In genomic region chr11:81328088-81328487, GRCm38 (mm10) we compare ENCODE assay signal across 27 mouse cellular contexts.
A peak's percentile ranks its signal among the peaks of the same experiment; 100 is the strongest.
DNase-seq lines count a peak whose midpoint lies in the region; ATAC-seq and TF ChIP-seq lines count a peak whose summit lies in the region.
"Had no signal": no experiment of that assay in that cellular context is flagged by ENCODE, and none has a peak within 500 bp of the region (broad histone marks: within the 10 kb centered on the region; RNA-seq: fewer than 3 reads in every experiment).

No protein-coding gene starts in this region.

- H3K27me3 ChIP-seq in lung, postnatal 0 days (replicated peaks; ENCODE audit: insufficient read depth, low read length), result no peaks in the 10 kb centered on the region
- H3K27me3 ChIP-seq: embryonic facial prominence, embryonic 13.5 days; forebrain, embryonic 12.5 days; forebrain, embryonic 15.5 days; heart, embryonic 15.5 days; hindbrain, embryonic 13.5 days had no signal

- no peak for DNase-seq in frontal cortex, postnatal 25 days (ENCODE audit: low spot score in 2 of 2)
- peak; percentile 12 for DNase-seq in lung, postnatal 0 days (ENCODE audit: low spot score)
- DNase-seq in lung, postnatal 4 days, result no peak
- DNase-seq in right cerebral cortex, adult 18-20 months, result peak; percentile 4
- no peak for DNase-seq in right cerebral cortex, adult 2 months (ENCODE audit: low spot score in 2 of 2)
- DNase-seq in gastrocnemius, postnatal 10 days, result no peak
- DNase-seq: adrenal gland, postnatal 10 days; adrenal gland, postnatal 36 days; cerebellum, adult 11 months; cerebellum, adult 2 months; cerebellum, adult 9-11 months; cerebellum, postnatal 25 days; gastrocnemius, adult 2 months; gastrocnemius, postnatal 25 days; heart, postnatal 36 days had no signal

- H3K4me1 ChIP-seq in lung, postnatal 0 days (ENCODE audit: insufficient read depth, low read depth, low read length), result no peaks in the 10 kb centered on the region
- H3K4me1 ChIP-seq: embryonic facial prominence, embryonic 13.5 days; forebrain, embryonic 12.5 days; forebrain, embryonic 15.5 days; heart, embryonic 12.5 days; heart, embryonic 15.5 days; hindbrain, embryonic 10.5 days; hindbrain, embryonic 13.5 days had no signal

- peak; percentile 67; the same call in 1 of the 2 replicates for ATAC-seq in frontal cortex, adult (ENCODE audit: low TSS enrichment)
- ATAC-seq in lung, postnatal 0 days, result no peak
- ATAC-seq: forebrain, embryonic 15.5 days; hindbrain, embryonic 16.5 days; Patski had no signal

- no peak overlapping the region for H3K9ac ChIP-seq in lung, postnatal 0 days (replicated peaks; ENCODE audit: low read depth)
- H3K9ac ChIP-seq: embryonic facial prominence, embryonic 13.5 days; forebrain, embryonic 12.5 days; forebrain, embryonic 15.5 days; heart, embryonic 12.5 days; heart, embryonic 15.5 days; hindbrain, embryonic 13.5 days had no signal

- H3K27ac ChIP-seq in lung, postnatal 0 days (ENCODE audit: low read length), result no peak overlapping the region
- H3K27ac ChIP-seq: embryonic facial prominence, embryonic 13.5 days; forebrain, embryonic 12.5 days; forebrain, embryonic 15.5 days; gastrocnemius, adult 2 months; heart, embryonic 15.5 days; hindbrain, embryonic 10.5 days; hindbrain, embryonic 13.5 days had no signal

- WGBS in lung, postnatal 0 days, result 70% methylated on average over 5 of the region's 5 CpGs

- no peak for TF ChIP-seq EP300 in lung, postnatal 0 days (IDR thresholded peaks at IDR 0.05)

- H3K9me3 ChIP-seq in lung, postnatal 0 days (ENCODE audit: low read length), result no peaks in the 10 kb centered on the region
- H3K9me3 ChIP-seq: embryonic facial prominence, embryonic 13.5 days; forebrain, embryonic 12.5 days; forebrain, embryonic 15.5 days; heart, embryonic 12.5 days; heart, embryonic 15.5 days; hindbrain, embryonic 10.5 days; hindbrain, embryonic 13.5 days had no signal

- H3K4me2 ChIP-seq in lung, postnatal 0 days (replicated peaks; ENCODE audit: low read depth, low read length), result no peak overlapping the region
- H3K4me2 ChIP-seq: embryonic facial prominence, embryonic 13.5 days; forebrain, embryonic 12.5 days; forebrain, embryonic 15.5 days; heart, embryonic 12.5 days; heart, embryonic 15.5 days; hindbrain, embryonic 13.5 days had no signal

- no peak for TF ChIP-seq CTCF in lung, postnatal 0 days (IDR thresholded peaks at IDR 0.05)

- H3K36me3 ChIP-seq in lung, postnatal 0 days (ENCODE audit: insufficient read depth, low read length), result no peaks in the 10 kb centered on the region
- H3K36me3 ChIP-seq: embryonic facial prominence, embryonic 13.5 days; forebrain, embryonic 12.5 days; forebrain, embryonic 15.5 days; G1E; heart, embryonic 12.5 days; heart, embryonic 15.5 days; hindbrain, embryonic 10.5 days; hindbrain, embryonic 13.5 days had no signal

- no peak overlapping the region for H3K4me3 ChIP-seq in lung, postnatal 0 days (ENCODE audit: low read depth, low read length)
- H3K4me3 ChIP-seq: embryonic facial prominence, embryonic 13.5 days; erythroblast, embryonic 14.5 days; forebrain, embryonic 12.5 days; forebrain, embryonic 15.5 days; gastrocnemius, adult 2 months; heart, embryonic 12.5 days; heart, embryonic 15.5 days; hindbrain, embryonic 10.5 days; hindbrain, embryonic 13.5 days had no signal

Comparison
In these comparisons a context has a peak if more than half of its experiments do, and no peak if none do; other contexts are left out.
1. DNase-seq: peak in lung, postnatal 0 days (single experiment) and right cerebral cortex, adult 18-20 months (single experiment); none in frontal cortex, postnatal 25 days (0 of 2), lung, postnatal 4 days (0 of 2), right cerebral cortex, adult 2 months (0 of 2) and gastrocnemius, postnatal 10 days (single experiment).